Mouse (Mus musculus): Measurements from ENCODE around the gene Kalrn.
A peak's percentile ranks its signal among the peaks of the same experiment; 100 is the strongest.

Kalrn gene

GRCm38 (mm10) chr16:34352747-34353146 is 220.6 kb downstream of the Kalrn start:
- no peak for DNase-seq (ENCODE audit: low read depth)

GRCm38 (mm10) chr16:34351575-34352150 is 221.7 kb downstream of the Kalrn start:
- no peak for DNase-seq (ENCODE audit: low read depth)

- DNase-seq (ENCODE audit: low read depth), result no peak
Measured at GRCm38 (mm10) chr16:34347574-34347973, 225.8 kb downstream of the Kalrn start.

- no peak for DNase-seq (ENCODE audit: low read depth)
Measured at GRCm38 (mm10) chr16:34344895-34345876, 228.1 kb downstream of the Kalrn start.

- peak; percentile 59 for DNase-seq (ENCODE audit: low read depth)
Measured at GRCm38 (mm10) chr16:34343968-34344367, 229.4 kb downstream of the Kalrn start.

GRCm38 (mm10) chr16:34343161-34343560 is 230.2 kb downstream of the Kalrn start:
- no peak for DNase-seq (ENCODE audit: low read depth)

GRCm38 (mm10) chr16:34342369-34343160 is 230.8 kb downstream of the Kalrn start:
- no peak for DNase-seq (ENCODE audit: low read depth)

- no peak for DNase-seq (ENCODE audit: low read depth)
Measured at GRCm38 (mm10) chr16:34334919-34335318, 238.4 kb downstream of the Kalrn start.

GRCm38 (mm10) chr16:34331630-34332029 is 241.7 kb downstream of the Kalrn start:
- DNase-seq (ENCODE audit: low read depth), result peak; percentile 78

- DNase-seq (ENCODE audit: low read depth), result no peak
Measured at GRCm38 (mm10) chr16:34329876-34330275, 243.5 kb downstream of the Kalrn start.

- no peak for DNase-seq (ENCODE audit: low read depth)
Measured at GRCm38 (mm10) chr16:34329431-34329873, 243.9 kb downstream of the Kalrn start.

- no peak for DNase-seq (ENCODE audit: low read depth)
Measured at GRCm38 (mm10) chr16:34327890-34328289, 245.4 kb downstream of the Kalrn start.

- DNase-seq (ENCODE audit: low read depth), result no peak
Measured at GRCm38 (mm10) chr16:34325869-34326268, 247.5 kb downstream of the Kalrn start.

- DNase-seq (ENCODE audit: low read depth), result no peak
Measured at GRCm38 (mm10) chr16:34325161-34325560, 248.2 kb downstream of the Kalrn start.

GRCm38 (mm10) chr16:34324735-34325134 is 248.6 kb downstream of the Kalrn start:
- DNase-seq (ENCODE audit: low read depth), result no peak

GRCm38 (mm10) chr16:34323496-34323895 is 249.8 kb downstream of the Kalrn start:
- peak; percentile 58 for DNase-seq (ENCODE audit: low read depth)

GRCm38 (mm10) chr16:34322546-34322945 is 250.8 kb downstream of the Kalrn start:
- peak; percentile 26 for DNase-seq (ENCODE audit: low read depth)

- no peak for DNase-seq (ENCODE audit: low read depth)
Measured at GRCm38 (mm10) chr16:34321066-34321790, 252.1 kb downstream of the Kalrn start.

GRCm38 (mm10) chr16:34320023-34320800 is 253.1 kb downstream of the Kalrn start:
- DNase-seq (ENCODE audit: low read depth), result no peak

GRCm38 (mm10) chr16:34317110-34317509 is 256.2 kb downstream of the Kalrn start:
- no peak for DNase-seq (ENCODE audit: low read depth)

- DNase-seq (ENCODE audit: low read depth), result no peak
Measured at GRCm38 (mm10) chr16:34316253-34316652, 257.1 kb downstream of the Kalrn start.

All from fibroblast of lung, adult 2 months (primary cell).